Comparison of ENCODE assay signal across 9 mouse cellular contexts in the genomic region with DNA sequence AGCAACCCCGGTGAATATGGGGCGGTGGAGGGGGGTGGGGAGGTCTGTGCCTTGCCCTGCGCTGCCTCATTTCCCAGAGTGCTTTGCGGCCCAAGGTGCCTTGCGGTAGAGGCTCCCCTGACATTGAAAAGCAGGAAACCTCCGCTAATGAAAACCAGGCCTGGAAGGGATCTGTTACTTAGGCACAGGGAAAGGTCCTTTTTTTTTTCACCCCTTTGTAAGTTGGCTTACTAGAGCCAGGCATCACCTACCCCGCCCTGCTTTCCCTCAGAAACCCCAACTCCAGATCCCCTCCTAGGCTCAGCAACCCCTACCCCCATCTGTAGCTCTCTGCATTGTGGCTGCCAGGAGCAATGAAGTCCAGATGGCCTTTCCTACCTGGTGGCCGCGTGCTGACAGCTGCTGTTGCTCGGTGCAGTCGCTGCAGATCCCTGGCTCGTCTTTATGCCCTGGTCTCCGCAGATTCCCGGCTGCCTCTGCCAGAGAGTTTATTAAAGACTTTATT.
DNase-seq lines count a peak whose midpoint lies in the region; ATAC-seq lines count a peak whose summit lies in the region.
"Had no signal": no experiment of that assay in that cellular context is flagged by ENCODE, and none has a peak within 500 bp of the region (broad histone marks: within the 10 kb centered on the region; RNA-seq: fewer than 3 reads in every experiment).

No protein-coding gene starts in this region.

- no peak for ATAC-seq in midbrain, embryonic 13.5 days
- no peak for ATAC-seq in megakaryocyte progenitor cell, adult 5-6 weeks (replicated peaks; ENCODE audit: poor library complexity)

- H3K4me2 ChIP-seq in midbrain, embryonic 13.5 days (replicated peaks) = no peak overlapping the region

- H3K4me3 ChIP-seq in hindbrain, embryonic 10.5 days = no peak overlapping the region
- no peak overlapping the region for H3K4me3 ChIP-seq in midbrain, embryonic 13.5 days (replicated peaks)

- H3K9me3 ChIP-seq in hindbrain, embryonic 10.5 days = no peaks in the 10 kb centered on the region
- H3K9me3 ChIP-seq in midbrain, embryonic 13.5 days = no peaks in the 10 kb centered on the region

- no peaks in the 10 kb centered on the region for H3K36me3 ChIP-seq in hindbrain, embryonic 10.5 days
- no peaks in the 10 kb centered on the region for H3K36me3 ChIP-seq in midbrain, embryonic 13.5 days

- H3K27me3 ChIP-seq in hindbrain, embryonic 10.5 days (ENCODE audit: insufficient read depth, poor library complexity, severe bottlenecking) = peaks cover 9% of the 10 kb centered on the region
- no peaks in the 10 kb centered on the region for H3K27me3 ChIP-seq in midbrain, embryonic 13.5 days

- H3K4me1 ChIP-seq in hindbrain, embryonic 10.5 days (replicated peaks) = peaks cover 64% of the 10 kb centered on the region
- H3K4me1 ChIP-seq in midbrain, embryonic 13.5 days (replicated peaks) = peaks cover 63% of the 10 kb centered on the region

- 44% methylated on average over 14 of the region's 14 CpGs for WGBS in hindbrain, embryonic 10.5 days
- WGBS in midbrain, embryonic 13.5 days = 40% methylated on average over 14 of the region's 14 CpGs

- no peak overlapping the region; the same call in 1 of the 2 replicates for H3K9ac ChIP-seq in midbrain, embryonic 13.5 days (replicated peaks)

- H3K27ac ChIP-seq in hindbrain, embryonic 10.5 days = peak overlapping the region; percentile 63
- H3K27ac ChIP-seq in midbrain, embryonic 13.5 days = peak overlapping the region; percentile 54

- DNase-seq in ZHBTc4 (ENCODE audit: low read depth, low spot score) (peak; percentile 26), adipocyte (ENCODE audit: low spot score) (no peak)
- DNase-seq in cerebellum, postnatal 14 days = peak; percentile 60 to 62
- DNase-seq in hindbrain, embryonic 10.5 days (ENCODE audit: low spot score) = peak; percentile 62
- no peak for DNase-seq in right cerebral cortex, postnatal 14 days
- DNase-seq: kidney, postnatal 36 days; thymus, postnatal 25 days had no signal

Comparison
In these comparisons a context has a peak if more than half of its experiments do, and no peak if none do; other contexts are left out.
1. DNase-seq: peak in ZHBTc4 (single experiment), cerebellum, postnatal 14 days (2 of 2) and hindbrain, embryonic 10.5 days (single experiment); none in right cerebral cortex, postnatal 14 days (single experiment) and adipocyte (single experiment).